Mouse (Mus musculus) liver, postnatal 0 days (tissue): ENCODE measurements around the gene Spib.

Source experiments
- CTCF ChIP-seq: sonication (generic); IDR thresholded peaks from 2 replicates; pipeline ENCODE4 v1.5.1; 2016; ENCODE audit warnings: antibody characterized with exemption, low read depth
- EP300 ChIP-seq: IDR thresholded peaks from 2 replicates; pipeline ENCODE4 v1.6.1; 2016; ENCODE audit warnings: antibody characterized with exemption, low read depth, mild to moderate bottlenecking

DNA sequence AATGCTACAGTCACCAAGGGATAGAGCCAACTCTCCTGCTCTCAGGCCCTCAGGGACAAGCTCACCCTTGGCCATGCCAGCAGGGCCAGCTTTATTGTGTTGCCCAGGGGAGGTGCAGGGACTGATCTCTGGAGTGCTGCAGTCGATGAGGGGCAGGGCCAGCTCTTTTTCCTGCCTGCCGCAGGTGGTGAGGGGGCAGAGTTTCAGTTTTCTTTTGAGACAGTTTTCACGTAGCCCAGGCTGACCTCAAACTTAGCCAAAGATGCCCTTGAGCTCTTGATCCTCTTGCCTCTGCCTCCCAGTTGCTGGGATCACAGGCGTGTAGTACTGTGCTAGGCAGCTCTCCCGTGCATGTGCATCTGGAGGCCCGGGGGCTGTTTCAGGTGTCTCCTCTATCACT, 39.1 kb upstream of the Spib start:
- TF ChIP-seq CTCF (no peak), EP300 (no peak)
